Mouse (Mus musculus) midbrain, embryonic 10.5 days (tissue): ENCODE results near the gene Bmpr1b. TPM values are rescaled to one million over a fixed set of nuclear protein-coding genes. Genes with fewer than 3 reads are reported as not detected.

ENCODE experiments used
- DNase-seq: peaks from one replicate; pipeline ENCODE4 v3.0.0-alpha.2; 2017; ENCODE audit warnings: low spot score
- H3K27ac ChIP-seq: fragments of 300-500 bp; sonication (generic); replicated peaks from 2 replicates; pipeline ENCODE4 v1.5.1; 2016; ENCODE audit warnings: mild to moderate bottlenecking
- H3K27me3 ChIP-seq: fragments of 300-500 bp; sonication (generic); 2 replicates; pipeline ENCODE4 v1.6.1; 2016; ENCODE audit warnings: low read depth, mild to moderate bottlenecking; ENCODE audit not compliant: poor library complexity, severe bottlenecking
- H3K36me3 ChIP-seq: fragments of 300-500 bp; sonication (generic); 2 replicates; pipeline ENCODE4 v1.6.1; 2016; ENCODE audit warnings: mild to moderate bottlenecking, moderate library complexity
- H3K4me1 ChIP-seq: fragments of 300-500 bp; sonication (generic); 2 replicates; pipeline ENCODE4 v1.6.1; 2016
- H3K4me3 ChIP-seq: fragments of 300-500 bp; sonication (generic); 2 replicates; pipeline ENCODE4 v1.5.1; 2016; ENCODE audit warnings: mild to moderate bottlenecking, moderate library complexity
- H3K9me3 ChIP-seq: fragments of 300-500 bp; sonication (generic); replicated peaks from 2 replicates; pipeline ENCODE4 v1.6.1; 2016; ENCODE audit warnings: mild to moderate bottlenecking
- WGBS: fragments of 180-500 bp; shearing (Covaris S2); methylation state at CpG from one replicate; pipeline ENCODE4 v1.1.7; 2016; 5-methylcytosine and 5-hydroxymethylcytosine counted together
- polyA plus RNA-seq: library from polyadenylated mRNA; unstranded; fragments of >200 nt; fragmentation: Nextera tagmentation; extraction: Ambion mirVana; gene quantifications from 2 replicates; pipeline ENCODE4 v1.2.1, GENCODE M21; 2016

Gene Bmpr1b
- polyA plus RNA-seq, 1 experiment from 2014 or later = 5.5 TPM

DNA sequence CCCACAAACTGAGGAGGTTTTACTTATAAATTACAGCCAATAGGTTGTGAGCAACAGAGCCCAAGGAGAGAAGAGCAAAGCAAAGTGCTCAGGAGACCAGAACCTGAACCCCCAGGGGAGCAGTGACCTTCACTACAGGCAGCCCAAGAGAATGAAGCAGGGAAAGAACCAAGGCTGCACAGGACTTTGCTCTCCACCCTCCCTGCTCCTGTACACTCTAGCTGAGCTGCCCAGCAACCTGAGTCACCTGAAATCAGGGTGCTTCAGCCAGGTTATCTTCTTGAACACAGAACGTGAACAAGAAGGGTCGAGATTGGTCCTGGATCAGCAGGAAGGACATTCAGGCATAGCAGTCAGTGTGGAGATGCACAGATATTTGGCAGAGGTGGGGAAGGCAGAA is 5.3 kb downstream of the Bmpr1b start:
- H3K4me3 ChIP-seq = no peak overlapping the region
- no peak overlapping the region for H3K27ac ChIP-seq
- H3K27me3 ChIP-seq = 0 out of 2 replicates have a peak, but pooled peaks cover 11% of the 10 kb centered on the region
- H3K9me3 ChIP-seq = no peaks in the 10 kb centered on the region
- no peak for DNase-seq
- H3K36me3 ChIP-seq = no peaks in the 10 kb centered on the region
- peaks cover 15% of the 10 kb centered on the region for H3K4me1 ChIP-seq
- 86% methylated on average over 2 of the region's 2 CpGs for WGBS

DNA sequence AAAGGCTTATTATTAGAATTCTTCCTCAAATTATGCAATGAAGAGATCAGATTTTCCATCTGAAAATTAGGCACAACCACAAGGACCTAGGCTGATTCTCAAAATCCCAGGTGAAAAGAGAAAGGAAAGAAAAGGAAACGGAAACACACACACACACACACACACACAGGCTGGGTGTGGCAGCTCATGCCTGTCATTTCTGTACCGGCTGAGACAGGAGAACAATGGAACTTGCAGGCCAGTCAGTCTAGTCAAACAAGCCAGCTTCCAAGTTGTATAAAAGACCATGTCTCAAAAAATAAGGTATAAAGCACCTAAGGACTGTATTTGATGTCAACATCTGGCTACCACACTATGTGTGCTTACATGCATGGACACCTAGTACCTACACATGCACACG is 7.8 kb downstream of the Bmpr1b start:
- WGBS = 90% methylated on average over 3 of the region's 3 CpGs
- no peaks in the 10 kb centered on the region for H3K36me3 ChIP-seq
- no peak overlapping the region for H3K27ac ChIP-seq
- peaks cover 5% of the 10 kb centered on the region for H3K4me1 ChIP-seq
- H3K4me3 ChIP-seq = no peak overlapping the region
- no peaks in the 10 kb centered on the region for H3K27me3 ChIP-seq
- H3K9me3 ChIP-seq = no peaks in the 10 kb centered on the region
- no peak for DNase-seq

DNA sequence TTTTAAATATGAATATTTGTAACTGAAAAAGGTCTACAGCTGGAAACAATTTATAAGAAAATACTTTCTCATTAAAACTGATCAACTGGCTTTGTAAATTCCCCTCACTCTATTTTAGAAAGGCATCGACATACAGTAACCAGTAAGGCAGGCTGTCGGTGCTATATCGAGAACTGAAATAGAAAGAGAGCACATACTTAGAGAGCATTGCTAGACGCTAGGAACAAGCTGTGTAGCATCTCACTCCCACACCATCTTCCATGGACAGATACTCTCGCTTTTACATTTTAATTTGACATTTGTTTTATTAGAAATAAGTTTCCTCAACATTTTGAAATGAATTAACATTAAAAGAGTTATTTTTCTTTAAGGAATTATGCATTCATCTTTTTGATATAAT is 17.2 kb downstream of the Bmpr1b start:
- H3K36me3 ChIP-seq = no peaks in the 10 kb centered on the region
- no peak for DNase-seq
- 92% methylated on average over 5 of the region's 5 CpGs for WGBS
- H3K9me3 ChIP-seq = no peaks in the 10 kb centered on the region
- H3K4me3 ChIP-seq = no peak overlapping the region
- no peaks in the 10 kb centered on the region for H3K27me3 ChIP-seq
- no peaks in the 10 kb centered on the region for H3K4me1 ChIP-seq
- H3K27ac ChIP-seq = no peak overlapping the region

DNA sequence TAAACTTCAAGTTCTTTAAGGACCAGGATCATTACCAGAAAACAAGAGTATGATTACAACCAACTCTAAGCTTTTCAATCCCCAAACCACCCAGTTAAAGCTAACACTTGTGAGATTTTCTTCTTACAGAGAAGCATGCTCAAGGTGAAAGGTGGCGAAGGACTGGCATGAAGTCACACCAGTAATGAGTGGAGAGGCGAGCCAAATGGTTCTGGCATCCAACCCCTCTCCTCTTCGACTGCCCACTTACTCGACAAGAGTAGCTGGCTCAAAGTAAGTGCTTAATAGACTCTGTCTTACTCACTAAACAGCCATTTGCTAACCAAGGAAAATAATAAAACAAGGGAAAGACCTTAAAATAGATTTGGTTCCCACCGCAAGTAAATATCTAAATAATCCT is 30.4 kb downstream of the Bmpr1b start:
- 86% methylated on average over 5 of the region's 5 CpGs for whole genome bisulfite sequencing
- Histone ChIP-seq H3K4me1 (no peaks in the 10 kb centered on the region; the same call in 1 of the 2 replicates), H3K4me3 (no peak overlapping the region), H3K9me3 (no peaks in the 10 kb centered on the region), H3K27ac (no peak overlapping the region), H3K27me3 (no peaks in the 10 kb centered on the region), H3K36me3 (no peaks in the 10 kb centered on the region)
- no peak for DNase-seq

DNA sequence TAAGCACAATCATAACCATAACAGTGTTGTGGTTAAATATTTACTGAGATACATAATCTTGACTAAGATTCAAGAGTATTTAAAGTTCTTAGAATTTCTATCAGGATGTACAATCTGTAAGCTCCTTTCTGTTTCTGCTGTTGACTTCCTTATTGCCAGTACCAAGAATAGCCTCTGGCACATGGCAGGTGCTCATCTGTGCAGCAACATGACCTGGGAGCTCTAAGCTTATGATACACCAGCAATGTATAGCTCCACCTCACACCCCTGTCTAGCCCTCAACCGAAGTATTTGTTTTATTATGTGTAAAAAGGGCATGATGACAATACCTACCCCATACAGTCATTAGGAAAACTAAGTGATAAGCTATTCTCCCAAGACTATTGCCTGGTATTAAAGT is 42.8 kb downstream of the Bmpr1b start:
- WGBS = 82% methylated on average over 1 of the region's 1 CpGs
- H3K27me3 ChIP-seq = no peaks in the 10 kb centered on the region
- H3K36me3 ChIP-seq = no peaks in the 10 kb centered on the region
- no peak overlapping the region for H3K27ac ChIP-seq
- no peak overlapping the region for H3K4me3 ChIP-seq
- H3K9me3 ChIP-seq = no peaks in the 10 kb centered on the region
- H3K4me1 ChIP-seq = peaks cover 17% of the 10 kb centered on the region
- DNase-seq = no peak

DNA sequence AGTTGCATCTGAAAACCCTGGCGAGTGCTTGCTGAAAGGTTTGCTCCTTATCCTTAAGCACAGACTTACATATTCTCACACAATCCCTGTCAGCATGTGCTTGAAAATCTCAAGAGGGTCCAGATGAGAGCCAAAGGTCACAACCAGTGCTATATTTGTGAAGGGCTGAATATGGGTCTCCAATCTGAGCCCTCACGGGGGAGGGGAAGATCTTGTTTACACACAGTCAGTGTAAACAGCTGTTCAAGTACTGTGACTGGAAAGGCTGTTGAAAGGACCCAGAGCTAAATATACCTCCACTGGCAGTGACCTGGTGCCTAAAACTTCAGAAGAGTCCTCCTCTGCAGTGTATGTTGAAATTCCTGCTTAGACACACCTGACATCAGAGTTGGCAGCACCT is 43.7 kb downstream of the Bmpr1b start:
- WGBS = 66% methylated on average over 2 of the region's 2 CpGs
- Histone ChIP-seq H3K36me3 (no peaks in the 10 kb centered on the region), H3K27me3 (no peaks in the 10 kb centered on the region), H3K4me1 (peaks cover 17% of the 10 kb centered on the region), H3K4me3 (no peak overlapping the region), H3K9me3 (no peaks in the 10 kb centered on the region), H3K27ac (no peak overlapping the region)
- DNase-seq = no peak

DNA sequence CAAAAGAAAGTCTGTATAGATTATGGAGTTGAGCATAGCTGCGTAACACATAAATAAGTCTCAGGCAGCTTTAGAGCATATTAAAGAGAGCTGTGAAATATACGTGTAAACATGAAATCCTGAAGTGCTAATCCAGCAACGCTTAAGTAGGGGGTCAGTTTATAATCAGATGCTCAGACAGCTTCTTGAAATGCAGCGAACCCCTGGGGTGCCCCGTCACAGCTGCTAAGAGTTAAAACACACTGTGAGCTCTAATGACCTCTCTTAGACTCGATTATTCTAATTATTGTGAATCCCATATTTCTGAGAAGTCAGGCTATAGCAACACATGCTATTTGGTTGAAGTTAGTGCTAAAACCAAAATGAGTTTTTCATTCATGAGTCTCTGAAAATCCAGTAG is 45.0 kb downstream of the Bmpr1b start:
- no peaks in the 10 kb centered on the region for H3K36me3 ChIP-seq
- 59% methylated on average over 6 of the region's 6 CpGs for WGBS
- H3K27ac ChIP-seq = no peak overlapping the region
- H3K27me3 ChIP-seq = no peaks in the 10 kb centered on the region
- no peak for DNase-seq
- H3K9me3 ChIP-seq = no peaks in the 10 kb centered on the region
- H3K4me1 ChIP-seq = peaks cover 17% of the 10 kb centered on the region
- H3K4me3 ChIP-seq = no peak overlapping the region

DNA sequence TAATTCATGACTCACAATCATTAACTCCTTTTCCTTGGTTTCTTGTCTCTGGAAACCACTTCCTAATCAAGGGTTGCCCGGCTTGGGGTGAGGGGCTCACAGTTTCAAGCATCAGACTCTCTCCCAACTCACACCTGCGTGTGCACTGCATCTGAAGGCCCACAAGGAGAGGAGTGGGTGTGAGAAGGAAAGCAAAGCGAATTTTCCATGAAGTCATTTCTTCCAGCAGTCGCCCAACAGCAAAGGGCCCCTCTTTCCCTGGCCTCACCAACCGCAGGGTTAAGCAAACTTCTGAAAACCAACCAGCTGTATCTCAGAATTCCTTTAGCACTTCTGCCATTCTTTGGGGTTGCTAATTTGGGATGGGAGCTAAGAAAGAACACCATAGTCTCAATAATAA is 46.8 kb downstream of the Bmpr1b start:
- Histone ChIP-seq H3K27me3 (no peaks in the 10 kb centered on the region), H3K36me3 (no peaks in the 10 kb centered on the region), H3K4me3 (no peak overlapping the region), H3K27ac (no peak overlapping the region), H3K4me1 (peaks cover 17% of the 10 kb centered on the region), H3K9me3 (no peaks in the 10 kb centered on the region)
- WGBS = 84% methylated on average over 5 of the region's 5 CpGs
- no peak for DNase-seq

DNA sequence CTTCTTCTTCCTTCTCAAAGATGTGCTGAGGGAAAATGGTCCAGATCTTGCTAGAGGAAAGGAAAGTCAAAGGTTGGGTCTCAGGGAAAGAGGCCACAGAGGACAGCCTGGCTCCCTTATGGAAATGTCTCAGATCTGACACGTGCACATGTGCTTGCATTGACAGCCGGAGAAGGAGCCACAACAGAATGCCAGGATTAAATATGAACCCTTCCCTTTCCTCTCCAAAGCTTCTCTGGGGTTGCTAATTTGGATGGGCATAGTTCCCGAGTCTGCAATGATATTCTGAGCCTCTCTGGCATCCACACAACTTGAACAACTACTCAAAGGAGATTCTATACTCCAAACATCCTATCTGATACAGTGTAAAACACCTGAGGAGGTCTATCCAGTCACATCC is 48.4 kb downstream of the Bmpr1b start:
- Histone ChIP-seq H3K4me3 (no peak overlapping the region), H3K27ac (no peak overlapping the region), H3K36me3 (no peaks in the 10 kb centered on the region), H3K27me3 (no peaks in the 10 kb centered on the region), H3K4me1 (peaks cover 17% of the 10 kb centered on the region), H3K9me3 (no peaks in the 10 kb centered on the region)
- DNase-seq = no peak
- 77% methylated on average over 3 of the region's 3 CpGs for WGBS

DNA sequence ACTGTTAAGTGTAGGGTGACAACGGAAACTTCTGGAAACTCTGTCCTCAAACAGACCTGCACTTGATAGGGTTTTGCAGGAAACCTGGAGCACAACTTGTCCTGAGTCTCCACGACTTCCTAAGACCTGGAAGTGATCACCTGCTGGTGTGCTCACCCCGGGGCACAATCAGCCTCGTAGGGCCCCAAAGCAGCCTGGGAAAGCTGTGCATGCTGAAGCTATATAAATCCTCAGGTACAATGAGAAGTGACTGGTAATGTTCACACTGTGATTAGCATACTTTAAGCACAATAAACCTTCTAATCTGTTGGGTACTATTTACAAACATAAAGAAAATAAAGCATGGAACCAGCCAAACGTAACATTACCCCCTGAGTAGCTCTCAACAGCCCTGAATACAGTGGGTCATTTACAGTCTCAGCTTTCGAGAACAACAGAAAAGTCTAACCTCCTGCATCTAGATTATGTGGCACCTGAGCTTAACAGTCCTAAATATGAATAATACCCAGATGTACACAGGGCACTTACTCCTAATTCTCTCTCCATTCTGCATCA is 54.4 kb downstream of the Bmpr1b start:
- no peak for DNase-seq
- Histone ChIP-seq H3K36me3 (no peaks in the 10 kb centered on the region), H3K27me3 (peaks cover 7% of the 10 kb centered on the region; the same call in 1 of the 2 replicates), H3K4me1 (peaks cover 11% of the 10 kb centered on the region), H3K4me3 (no peak overlapping the region), H3K9me3 (no peaks in the 10 kb centered on the region), H3K27ac (no peak overlapping the region)
- WGBS = 64% methylated on average over 6 of the region's 6 CpGs

DNA sequence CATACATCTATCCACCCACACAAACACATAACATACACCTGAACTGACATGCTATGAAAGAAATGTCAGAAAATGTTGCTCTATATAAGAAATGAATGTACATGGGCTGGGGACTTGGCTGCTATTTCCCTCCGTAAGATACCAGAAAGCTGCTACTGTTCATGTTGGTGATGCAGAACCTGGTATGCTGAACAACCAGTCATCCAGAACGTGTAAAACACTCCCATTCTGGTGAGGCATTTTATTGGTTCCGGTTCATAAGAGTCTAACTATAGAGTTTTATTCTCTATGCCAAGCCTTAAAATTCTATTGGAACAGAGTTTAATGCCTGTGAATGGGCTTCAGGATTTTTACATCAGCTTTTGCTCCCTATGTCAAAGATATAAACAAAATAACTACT is 55.0 kb downstream of the Bmpr1b start:
- Histone ChIP-seq H3K36me3 (no peaks in the 10 kb centered on the region), H3K27ac (no peak overlapping the region), H3K4me1 (peaks cover 11% of the 10 kb centered on the region), H3K27me3 (peaks cover 7% of the 10 kb centered on the region; the same call in 1 of the 2 replicates), H3K4me3 (no peak overlapping the region), H3K9me3 (no peaks in the 10 kb centered on the region)
- DNase-seq = no peak
- 70% methylated on average over 3 of the region's 3 CpGs for WGBS

DNA sequence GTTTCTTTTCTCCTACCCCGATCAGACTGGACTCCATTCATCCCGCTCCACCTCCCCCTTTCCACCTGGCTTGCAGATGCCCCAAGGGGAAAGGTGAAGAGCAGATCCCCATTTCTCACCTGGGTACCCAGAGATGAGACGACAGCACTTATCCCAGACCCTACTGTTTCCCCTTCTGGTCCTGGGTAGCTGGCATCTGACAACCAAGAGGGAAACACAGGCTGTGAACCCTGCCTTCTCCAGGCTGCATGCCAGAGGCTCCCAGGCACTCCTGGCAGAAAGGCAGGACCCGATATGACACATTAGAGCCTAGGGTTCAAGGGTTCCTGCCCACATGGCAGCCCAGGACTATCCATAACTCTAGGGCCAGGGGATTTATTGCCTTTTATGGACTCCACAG is 56.0 kb downstream of the Bmpr1b start:
- Histone ChIP-seq H3K36me3 (no peaks in the 10 kb centered on the region), H3K9me3 (no peaks in the 10 kb centered on the region), H3K4me1 (peaks cover 11% of the 10 kb centered on the region), H3K4me3 (no peak overlapping the region), H3K27ac (no peak overlapping the region), H3K27me3 (peaks cover 7% of the 10 kb centered on the region; the same call in 1 of the 2 replicates)
- WGBS = 90% methylated on average over 4 of the region's 4 CpGs
- no peak for DNase-seq

DNA sequence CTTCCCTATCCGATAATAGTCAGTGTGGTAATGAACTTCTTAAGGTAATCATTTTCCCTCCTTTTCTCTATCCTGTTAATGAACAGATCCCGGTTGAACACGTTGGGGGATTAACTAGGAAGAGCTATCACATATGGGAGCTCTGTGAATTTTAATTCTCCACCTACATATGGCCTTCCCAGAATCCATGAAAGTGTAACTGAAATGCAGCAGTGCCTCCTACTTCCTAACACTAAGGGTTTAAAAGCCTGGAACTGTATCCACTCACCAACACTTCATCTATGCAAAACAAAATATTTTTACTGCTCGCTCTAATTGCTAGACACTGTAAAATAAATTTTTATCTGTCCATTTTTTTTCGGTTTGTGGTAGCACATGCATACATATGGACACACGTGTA is 63.0 kb downstream of the Bmpr1b start:
- Histone ChIP-seq H3K4me1 (peaks cover 9% of the 10 kb centered on the region; the same call in 1 of the 2 replicates), H3K9me3 (no peaks in the 10 kb centered on the region), H3K4me3 (no peak overlapping the region), H3K27me3 (peaks cover 1% of the 10 kb centered on the region; the same call in 1 of the 2 replicates), H3K27ac (no peak overlapping the region), H3K36me3 (no peaks in the 10 kb centered on the region)
- no peak for DNase-seq
- 84% methylated on average over 6 of the region's 6 CpGs for WGBS
